Mouse (Mus musculus) common myeloid progenitor, adult 5-6 weeks (primary cell): ENCODE results near the gene Svopl. TPM values are rescaled to one million over a fixed set of nuclear protein-coding genes. Genes with fewer than 3 reads are reported as not detected.

Source experiments
- ATAC-seq: replicated peaks from 2 replicates; pipeline ENCODE4 v1.8.0; 2016; ENCODE audit warnings: low read depth, mild to moderate bottlenecking, moderate TSS enrichment, inconsistent platforms; ENCODE audit not compliant: poor library complexity, severe bottlenecking
- total RNA-seq: library from RNA; stranded (forward); fragments of 200-1000, 187-1606 nt; gene quantifications from 2 replicates; pipeline ENCODE4 v1.2.3, GENCODE M21; 2017

The Svopl gene
- total RNA-seq, 1 experiment from 2014 or later: not detected

- no peak for ATAC-seq
Measured at GRCm38 (mm10) chr6:38032801-38033566, 13.8 kb downstream of the Svopl start.

- ATAC-seq: no peak
Measured at GRCm38 (mm10) chr6:38031924-38032540, 14.8 kb downstream of the Svopl start.

- ATAC-seq: no peak
Measured at GRCm38 (mm10) chr6:38028205-38028604, 18.6 kb downstream of the Svopl start.

DNA sequence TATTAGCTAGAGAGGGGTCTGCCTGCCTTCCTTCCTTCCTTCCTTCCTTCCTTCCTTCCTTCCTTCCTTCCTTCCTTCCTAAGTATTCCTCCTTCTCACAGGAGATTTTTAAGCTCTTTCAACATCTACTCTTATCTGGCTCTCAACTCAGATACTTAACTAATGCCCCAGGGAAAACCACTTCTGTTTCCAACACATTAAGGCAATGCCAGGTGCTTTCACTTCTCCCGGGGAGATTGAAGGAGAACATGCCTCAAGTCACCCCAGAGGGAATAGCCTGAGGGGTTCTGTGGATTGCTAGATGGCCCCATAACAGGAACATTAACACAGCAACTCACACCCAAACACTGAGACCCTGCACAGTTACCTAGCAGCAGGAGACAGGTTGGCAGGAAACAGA, 19.0 kb downstream of the Svopl start:
- ATAC-seq: no peak

DNA sequence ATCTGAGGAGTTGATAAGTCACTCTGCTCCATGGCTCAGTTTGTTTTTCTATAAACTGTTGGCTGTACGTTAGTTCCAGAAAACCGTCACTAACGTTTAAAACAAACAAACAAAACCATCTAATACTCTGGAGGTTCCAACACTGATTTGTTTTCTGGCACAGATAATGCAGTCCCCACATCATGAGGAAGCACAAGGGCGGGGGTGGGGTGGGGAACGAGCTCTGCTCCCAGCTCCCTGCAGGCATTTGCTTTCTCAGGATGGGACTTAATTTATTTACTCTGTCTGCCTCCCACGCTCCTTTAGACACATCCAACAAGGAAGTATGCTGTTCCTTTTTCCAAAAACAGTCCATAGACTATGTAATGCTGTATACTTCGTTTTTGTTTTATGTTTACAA, 23.5 kb downstream of the Svopl start:
- no peak for ATAC-seq

DNA sequence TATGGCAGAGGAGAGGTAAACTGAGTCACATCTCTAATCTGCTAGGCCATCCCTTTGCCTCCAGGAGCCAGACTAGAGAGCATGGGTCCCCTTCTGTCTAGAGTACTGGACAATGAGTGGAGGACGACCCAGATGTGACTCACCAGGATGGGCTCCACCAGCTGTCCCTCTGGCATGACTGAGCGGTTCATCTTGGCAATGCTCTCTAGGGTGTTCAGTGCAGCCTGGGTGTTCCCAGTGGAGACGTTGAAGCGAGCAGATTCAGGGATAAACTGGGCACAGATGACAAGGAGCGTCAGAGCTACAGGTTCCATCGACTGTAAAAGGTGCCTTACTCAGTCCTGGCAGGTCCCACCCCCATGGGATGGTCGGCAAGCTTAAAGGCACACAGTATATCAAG, 25.4 kb downstream of the Svopl start:
- no peak for ATAC-seq

DNA sequence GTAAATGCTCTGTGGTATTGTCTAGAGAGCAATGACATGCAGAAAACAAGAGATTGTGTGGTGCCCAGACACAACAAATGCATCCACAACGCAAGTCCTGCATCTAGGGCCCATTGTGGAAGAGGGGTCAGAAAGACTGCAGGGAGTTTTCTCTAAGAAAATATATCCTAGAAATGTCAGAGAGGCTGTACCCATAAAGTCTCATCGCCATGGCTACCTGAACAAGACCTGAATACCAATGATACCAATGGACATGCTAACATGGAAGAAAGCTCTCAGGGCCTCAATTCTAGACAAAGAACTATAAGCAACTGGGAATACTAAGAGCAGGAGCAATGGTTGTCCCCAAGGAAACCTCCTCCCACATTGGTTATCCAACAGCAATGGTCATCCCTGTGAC, 34.0 kb downstream of the Svopl start:
- ATAC-seq: no peak

GRCm38 (mm10) chr6:38007459-38007858, 39.3 kb downstream of the Svopl start:
- peak; percentile 74 for ATAC-seq

GRCm38 (mm10) chr6:37967386-37967785, 79.4 kb downstream of the Svopl start:
- no peak for ATAC-seq

GRCm38 (mm10) chr6:37951306-37951705, 95.5 kb downstream of the Svopl start:
- no peak for ATAC-seq

DNA sequence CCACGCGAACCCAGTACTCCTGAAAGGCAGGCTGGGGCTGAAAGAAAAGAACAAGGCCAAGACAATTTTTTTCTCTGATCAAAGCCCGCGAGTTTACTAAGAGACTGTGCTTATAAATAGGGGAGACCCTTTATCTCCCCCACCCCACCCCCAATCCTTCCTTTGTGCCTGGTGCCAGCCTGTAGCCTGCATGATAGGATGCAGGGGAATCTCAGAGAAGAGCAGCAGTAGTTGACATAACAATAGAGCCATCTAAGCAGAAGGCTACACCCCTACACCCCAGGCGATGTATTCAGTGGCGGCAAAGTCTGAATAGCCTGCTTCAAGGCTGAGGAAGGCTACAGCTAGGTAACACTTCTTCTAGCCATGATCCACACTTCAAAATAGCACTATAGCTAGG, 110.3 kb downstream of the Svopl start:
- no peak for ATAC-seq

Other genes with a start within 250 kb of the Svopl start
- 23.7 and 29.2 TPM in 2 replicates for gene Trim24, start 176.2 kb downstream of the Svopl start, total RNA-seq
- gene Tmem213, start 62.3 kb upstream of the Svopl start, total RNA-seq: not detected in 2 replicates
- gene Atp6v0a4, start 77.6 kb upstream of the Svopl start, total RNA-seq: 0.46 TPM in 1 of 2 replicates, not detected in the other
- gene D630045J12Rik, start 207.0 kb upstream of the Svopl start, total RNA-seq: 1.2 and 2.2 TPM in 2 replicates